Mouse (Mus musculus) urinary bladder, postnatal 4 days (tissue): ENCODE data around the gene Thbs3.
A peak's percentile ranks its signal among the peaks of the same experiment; 100 is the strongest.

Source experiments
- DNase-seq, 2 experiments: peaks; one replicate each; pipeline ENCODE4 v3.0.0; 2021 to 2022; ENCODE audit warnings: low spot score in 2 of 2

Thbs3 gene

DNA sequence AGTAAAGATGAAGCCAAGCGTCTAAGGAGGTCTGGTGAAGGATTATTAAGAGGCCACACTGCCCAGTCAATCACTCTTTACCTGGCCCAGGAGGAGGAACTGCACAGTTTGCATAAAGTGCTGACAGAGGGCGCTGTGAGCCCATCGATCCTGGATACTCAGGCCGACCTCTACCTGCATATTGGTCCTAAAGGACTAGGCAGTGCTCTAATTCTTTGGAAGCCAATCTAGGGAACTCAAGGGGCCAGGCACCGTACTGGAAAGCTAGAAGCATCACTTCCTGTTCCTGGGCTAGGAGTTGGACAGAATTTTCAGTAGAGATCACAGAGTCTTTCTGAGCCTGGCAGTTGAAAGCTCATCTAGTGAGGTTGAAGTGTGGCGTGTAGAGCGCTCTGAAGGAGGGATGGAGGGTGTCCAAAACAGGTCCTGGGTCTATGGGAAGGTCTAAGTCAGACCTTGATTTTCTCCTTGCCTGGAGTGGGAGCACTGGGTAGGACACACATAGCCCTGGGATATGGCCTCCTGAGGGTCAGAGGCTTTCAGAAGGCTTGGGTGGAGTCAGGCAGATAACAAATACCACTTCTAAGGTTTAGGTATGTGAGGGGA is 35.6 kb downstream of the Thbs3 start:
- DNase-seq = no peak

DNA sequence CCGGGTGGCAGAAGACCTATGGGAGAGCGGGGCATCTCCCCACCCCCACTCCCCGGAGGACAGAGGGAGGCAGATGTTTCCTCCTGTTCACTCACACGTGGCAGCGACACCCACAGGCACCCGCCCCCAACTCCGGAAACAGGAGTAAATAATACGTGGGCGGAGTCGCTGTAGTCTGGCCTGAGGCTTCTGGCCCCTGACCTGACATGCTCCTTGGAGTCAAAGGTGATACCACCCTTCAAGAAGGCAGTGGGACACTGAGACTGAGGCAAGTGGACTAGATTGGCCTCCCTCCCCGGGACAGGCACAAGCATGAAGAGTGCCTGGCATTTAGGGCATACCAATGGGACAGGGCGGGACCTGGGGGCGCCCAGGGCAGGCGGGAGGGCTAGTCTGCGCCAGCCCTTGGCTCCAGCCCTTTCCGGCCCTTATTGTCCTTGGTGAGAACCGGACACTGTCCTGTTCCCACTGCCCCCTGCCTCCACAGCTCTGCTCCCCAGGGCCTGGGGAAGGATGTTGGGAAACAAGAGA is 36.5 kb downstream of the Thbs3 start:
- DNase-seq = no peak

DNA sequence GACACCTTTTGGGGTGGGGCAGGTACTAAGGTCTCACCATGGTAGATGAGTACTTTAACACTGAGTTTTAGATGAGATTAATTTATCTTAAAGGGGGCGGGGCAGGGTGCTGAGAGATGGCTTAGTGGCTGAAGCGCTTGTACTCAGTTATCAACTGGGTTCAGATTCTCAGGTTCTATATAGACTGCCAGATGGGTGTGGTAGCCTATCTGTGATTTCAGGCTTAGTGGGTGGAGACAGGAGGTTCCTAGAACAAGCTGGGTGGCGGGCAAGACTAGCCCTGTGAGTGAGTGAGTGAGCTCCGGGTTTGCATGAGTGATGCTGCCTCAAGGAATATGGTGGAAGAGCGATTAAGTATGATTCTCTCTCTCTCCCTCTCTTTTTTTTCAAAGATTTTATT is 40.0 kb downstream of the Thbs3 start:
- no peak for DNase-seq

DNA sequence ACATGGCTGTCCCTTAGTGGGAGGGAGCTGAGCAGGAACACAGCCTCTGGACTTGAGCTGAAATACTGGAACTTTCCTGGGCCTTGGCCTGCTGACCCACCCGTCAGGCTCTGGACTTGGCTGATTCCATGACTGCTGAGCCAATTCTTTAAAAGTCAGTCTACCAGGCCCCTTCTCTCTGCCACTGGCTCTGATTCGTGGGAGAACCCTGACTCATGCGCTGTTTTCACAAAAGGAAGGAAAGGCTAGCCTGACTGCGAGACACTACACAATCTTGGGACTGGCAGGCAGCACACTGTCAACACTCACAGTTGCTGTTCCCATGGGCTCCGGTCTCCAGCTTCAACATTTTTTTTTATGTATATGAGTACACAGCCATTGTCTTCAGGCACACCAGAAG is 41.2 kb downstream of the Thbs3 start:
- no peak for DNase-seq

DNA sequence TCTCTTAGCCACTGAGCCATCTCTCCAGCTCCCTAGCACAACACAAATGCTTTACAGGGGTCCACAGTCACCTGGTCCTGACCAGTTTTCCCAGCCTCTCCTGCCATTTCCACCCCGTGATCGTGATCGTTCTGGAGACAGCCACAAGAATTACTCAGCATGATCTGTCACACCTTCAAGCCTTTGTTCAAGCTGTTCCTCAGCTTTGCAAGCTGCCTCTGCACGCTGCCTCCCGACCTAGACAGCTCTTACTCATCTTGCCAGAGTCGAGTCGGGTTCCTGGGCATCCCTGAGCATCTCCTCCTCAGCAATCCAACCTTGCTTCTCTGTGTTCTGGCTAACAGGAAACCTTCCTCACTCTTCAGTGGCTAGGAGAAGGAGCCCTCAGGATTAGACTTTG is 44.1 kb downstream of the Thbs3 start, which contains the start of gene Dpm3:
TSS of gene Dpm3 (plus strand) at position 283 of the 400 bp plus-strand sequence.
- DNase-seq = no peak

DNA sequence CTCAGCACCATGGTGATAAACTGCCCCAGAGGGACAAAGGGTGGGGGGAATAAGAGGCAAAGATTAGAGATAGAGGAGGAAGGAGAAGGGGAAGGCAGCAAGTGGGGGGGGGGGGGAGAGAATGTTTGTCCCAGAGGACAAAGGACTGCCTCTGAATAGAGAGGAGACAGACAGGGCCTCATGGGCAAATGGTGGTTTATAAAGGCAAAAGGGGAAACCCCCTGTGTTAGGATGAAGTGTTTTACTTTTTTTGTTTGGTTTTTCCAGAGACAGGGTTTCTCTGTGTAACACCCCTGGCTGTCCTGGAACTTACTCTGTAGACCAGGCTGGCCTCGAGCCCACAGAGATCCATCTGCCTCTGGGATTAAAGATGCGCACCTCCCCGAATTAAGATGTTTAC is 45.2 kb downstream of the Thbs3 start:
- no peak for DNase-seq

DNA sequence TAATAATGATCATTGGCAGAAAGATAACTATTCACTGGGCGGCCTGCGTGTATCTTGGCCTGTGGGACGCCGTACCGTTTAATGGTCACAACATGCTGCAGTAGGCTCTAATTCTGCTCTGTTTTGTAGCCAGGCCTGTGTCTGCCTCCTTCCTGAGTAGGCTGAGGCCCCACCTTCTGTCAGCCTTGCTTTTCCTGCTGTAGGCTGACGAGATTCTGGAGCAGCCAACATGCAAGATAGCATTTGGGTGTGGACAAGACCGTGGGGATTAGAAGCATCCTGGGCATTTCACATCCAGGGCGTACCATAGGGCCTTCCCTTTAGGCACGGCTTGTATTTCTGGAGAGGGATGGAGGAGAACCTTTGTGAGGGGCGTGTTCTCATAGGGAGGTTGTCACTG is 47.4 kb downstream of the Thbs3 start:
- no peak for DNase-seq

DNA sequence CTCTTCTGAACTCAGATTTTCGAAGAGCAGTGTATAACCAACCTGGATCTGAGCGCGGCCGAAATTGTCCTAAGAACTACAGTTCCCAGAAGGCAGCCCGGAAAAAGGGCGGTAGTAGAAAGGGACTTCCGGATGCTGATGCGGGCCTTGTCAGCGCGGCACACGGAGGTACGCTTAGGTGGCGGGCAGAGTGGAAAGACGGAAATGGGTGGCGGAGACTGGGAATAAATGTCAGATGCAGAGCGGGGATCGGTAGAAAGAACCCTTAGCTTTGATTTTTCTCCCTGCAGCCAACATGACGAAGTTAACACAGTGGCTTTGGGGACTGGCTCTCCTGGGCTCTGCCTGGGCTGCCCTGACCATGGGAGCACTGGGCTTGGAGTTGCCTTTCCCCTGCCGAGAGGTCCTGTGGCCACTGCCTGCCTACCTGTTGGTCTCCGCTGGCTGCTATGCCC is 51.5 kb downstream of the Thbs3 start:
- DNase-seq = peak in 1 of 2 experiments; percentile 75

DNA sequence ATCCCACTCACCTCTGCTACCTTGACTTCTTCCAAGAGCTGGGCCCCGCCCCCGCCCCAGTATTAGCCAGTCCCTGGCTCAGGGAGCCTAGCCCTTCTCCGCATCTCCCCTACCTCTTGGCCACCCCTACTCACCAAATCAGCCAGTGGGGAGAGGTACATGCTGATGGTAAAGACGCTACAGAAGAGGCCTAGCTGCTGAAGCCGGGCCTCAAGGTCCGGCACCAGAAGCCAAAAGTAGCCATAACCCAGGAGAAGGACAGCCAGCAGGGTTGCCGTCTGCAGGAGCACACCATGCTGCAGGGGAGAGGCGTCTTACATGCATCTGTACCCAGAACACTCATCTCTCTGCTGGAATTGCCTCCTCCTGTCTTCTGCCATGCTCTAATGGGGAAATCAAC is 53.9 kb downstream of the Thbs3 start:
- no peak for DNase-seq

DNA sequence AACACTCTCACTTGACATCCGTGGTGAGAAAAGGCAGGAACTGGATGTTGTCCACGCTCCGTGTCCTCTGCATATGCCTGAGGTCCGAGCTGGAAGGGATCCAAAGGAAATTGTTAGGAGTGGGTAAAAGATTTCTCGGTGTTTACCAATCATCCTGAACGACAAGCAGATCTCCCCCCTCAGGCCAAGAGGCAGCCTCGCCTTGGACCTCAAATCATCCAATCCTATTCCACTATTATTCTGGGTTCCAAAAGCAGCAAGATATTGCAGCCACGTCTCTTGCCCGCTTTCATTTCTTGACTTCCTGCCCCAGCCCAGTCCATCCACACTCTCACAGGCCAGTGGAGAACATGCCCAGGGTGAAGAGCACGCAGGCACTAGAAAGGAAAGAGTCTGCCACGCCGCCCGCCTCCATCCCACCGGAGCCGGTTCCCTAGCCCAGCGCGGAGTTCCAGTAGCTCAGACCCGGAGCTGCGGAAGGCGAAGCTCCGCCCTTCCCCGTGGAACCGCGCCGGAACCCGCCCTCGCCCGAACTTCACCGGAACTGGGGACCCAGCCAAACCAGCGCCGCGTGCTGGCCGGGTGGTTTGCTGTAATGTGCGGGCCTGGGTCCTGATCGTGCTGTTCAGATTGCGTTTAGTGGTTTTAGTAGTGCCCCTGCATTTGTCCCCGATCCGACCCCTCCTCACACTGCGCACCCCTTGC is 55.2 kb downstream of the Thbs3 start, which contains the start of gene Slc50a1:
TSS of gene Slc50a1 (minus strand) at position 520 of the 705 bp plus-strand sequence.
- DNase-seq = peak; percentile 82 to 89

DNA sequence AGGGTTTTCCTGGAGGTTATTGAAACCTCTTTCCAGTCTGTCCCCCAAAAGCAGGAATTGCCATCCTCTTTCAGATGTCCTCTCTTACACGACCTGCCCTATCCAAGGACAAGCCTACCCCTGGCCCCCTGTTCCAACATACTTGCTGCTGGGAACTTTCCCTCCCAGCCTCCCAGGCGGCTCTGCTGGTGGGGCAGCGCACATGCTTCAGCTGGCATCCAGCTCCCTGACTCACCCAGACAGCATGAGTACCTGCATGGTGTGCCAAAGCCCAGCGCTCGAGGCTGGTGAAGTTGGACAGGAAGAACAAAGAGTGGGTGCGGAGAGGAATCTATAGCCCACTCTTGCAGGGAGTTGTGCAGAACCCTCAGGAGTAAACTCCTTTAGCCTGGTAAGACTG is 55.9 kb downstream of the Thbs3 start:
- no peak for DNase-seq

DNA sequence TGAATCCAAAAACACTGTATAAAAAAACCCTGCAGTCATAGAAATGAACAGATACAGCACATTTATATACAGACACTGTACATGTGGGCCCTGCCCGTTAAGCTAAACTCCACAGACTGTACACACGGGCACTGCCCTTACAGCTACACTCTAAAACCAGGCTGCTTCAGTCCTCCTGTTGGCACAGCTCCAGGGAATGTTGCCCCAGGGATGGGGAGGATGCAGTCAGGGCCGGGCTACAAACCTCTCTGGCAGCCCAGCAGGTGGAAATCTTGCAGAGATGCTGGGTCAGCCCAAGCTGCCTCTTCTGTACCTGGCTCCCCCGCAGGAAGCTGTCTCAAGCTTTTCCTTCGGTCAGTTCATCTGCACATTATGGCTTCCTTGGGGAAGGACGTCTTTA is 56.8 kb downstream of the Thbs3 start:
- DNase-seq = no peak

DNA sequence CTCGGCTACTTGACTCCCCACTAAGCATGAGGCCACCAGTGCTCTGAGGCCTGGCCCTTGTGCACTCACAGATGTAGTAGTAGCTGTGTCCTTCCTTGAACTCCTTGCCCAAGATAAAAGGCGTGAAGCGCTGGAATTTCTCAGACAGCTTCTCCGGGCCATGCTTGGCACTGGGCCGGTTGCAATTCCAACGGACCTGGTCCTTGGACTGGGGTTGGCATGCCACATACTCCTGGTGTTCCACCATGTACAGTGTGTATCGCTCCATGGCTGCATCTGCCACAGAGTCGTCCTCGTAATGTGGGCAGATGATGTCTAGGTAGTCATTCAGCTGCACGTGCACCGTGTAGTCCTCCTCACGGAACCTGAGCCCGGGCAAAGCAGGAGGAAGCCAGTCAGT is 61.1 kb downstream of the Thbs3 start:
- no peak for DNase-seq
